Mouse (Mus musculus) ES-E14 (cell line): Measurements from ENCODE around the gene Pkib. TPM values are rescaled to one million over a fixed set of nuclear protein-coding genes. Genes with fewer than 3 reads are reported as not detected.

Source experiments
- DNase-seq: peaks from one replicate; pipeline ENCODE4 v3.0.0-alpha.2; 2013; ENCODE audit warnings: low read depth, low spot score
- H3K27ac ChIP-seq: 2 replicates; pipeline ENCODE4 v1.5.1; 2012; ENCODE audit warnings: low read depth, mild to moderate bottlenecking, low read length, moderate library complexity, mixed read lengths; ENCODE audit not compliant: poor library complexity, insufficient read depth, severe bottlenecking
- H3K36me3 ChIP-seq: 2 replicates; pipeline ENCODE4 v1.6.1; 2012; ENCODE audit warnings: mild to moderate bottlenecking, low read length, moderate library complexity, mixed read lengths; ENCODE audit not compliant: control insufficient read depth, poor library complexity, insufficient read depth, severe bottlenecking
- H3K4me1 ChIP-seq, 2 experiments: fragments of 150-350 bp in 1 of 2; sonication (generic) in 1 of 2; 2 replicates each; pipeline ENCODE4 v1.6.1; 2012; ENCODE audit warnings: low read length in 2 of 2, mild to moderate bottlenecking in 1 of 2, mixed read lengths in 1 of 2; ENCODE audit not compliant: control insufficient read depth in 2 of 2, insufficient read depth in 2 of 2, poor library complexity in 1 of 2
- H3K4me3 ChIP-seq, 2 experiments: fragments of 150-350 bp in 1 of 2; sonication (generic) in 1 of 2; 2 replicates each; pipeline ENCODE4 v1.5.1; 2012; ENCODE audit warnings: low read length in 2 of 2, low read depth in 1 of 2, mild to moderate bottlenecking in 1 of 2, mixed read lengths in 1 of 2; ENCODE audit not compliant: insufficient read depth in 1 of 2, poor library complexity in 1 of 2, severe bottlenecking in 1 of 2
- H3K9ac ChIP-seq: 2 replicates; pipeline ENCODE4 v1.6.1; 2012; ENCODE audit warnings: low read depth, mild to moderate bottlenecking, low read length, mixed read lengths; ENCODE audit not compliant: poor library complexity, insufficient read depth, severe bottlenecking
- H3K9me3 ChIP-seq: fragments of 150-350 bp; sonication (generic); 2 replicates; pipeline ENCODE4 v1.6.1; 2012; ENCODE audit warnings: low read depth, mild to moderate bottlenecking, low read length; ENCODE audit not compliant: control insufficient read depth, insufficient read depth
- CHD2 ChIP-seq: IDR thresholded peaks from 2 replicates; pipeline ENCODE4 v1.6.1; 2014; ENCODE audit warnings: mild to moderate bottlenecking, low read depth, low read length, inconsistent platforms
- HCFC1 ChIP-seq: IDR thresholded peaks from 2 replicates; pipeline ENCODE4 v1.6.1; 2012; ENCODE audit warnings: low read length, inconsistent platforms, borderline replicate concordance; ENCODE audit not compliant: insufficient read depth
- MAFK ChIP-seq: IDR thresholded peaks from 2 replicates; pipeline ENCODE4 v1.6.1; 2014; ENCODE audit warnings: mild to moderate bottlenecking, low read depth, low read length, inconsistent platforms; ENCODE audit not compliant: insufficient read depth
- ZC3H11A ChIP-seq: IDR thresholded peaks from 2 replicates; pipeline ENCODE4 v1.6.1; 2012; ENCODE audit warnings: low read depth, mild to moderate bottlenecking, inconsistent platforms, low read length, borderline replicate concordance
- ZNF384 ChIP-seq: IDR thresholded peaks from 2 replicates; pipeline ENCODE4 v1.6.1; 2012; ENCODE audit warnings: low read depth, low read length, inconsistent platforms
- in situ Hi-C, 2 experiments: fragments of 600-800 bp; cut with MboI; formaldehyde crosslinking; loops; one replicate each; pipeline ENCODE4 v1.15.1; 2025; ENCODE audit warnings: low sequenced_read_pairs in 2 of 2, inconsistent platforms in 1 of 2; ENCODE audit not compliant: unreplicated experiment in 2 of 2
- total RNA-seq: library from RNA; depleted of rRNA; stranded (reverse); fragments of 300-350 nt; gene quantifications from 2 replicates; pipeline ENCODE4 v1.2.3, GENCODE M21; 2012

Gene Pkib
- total RNA-seq, 1 experiment: 0.76 TPM

DNA sequence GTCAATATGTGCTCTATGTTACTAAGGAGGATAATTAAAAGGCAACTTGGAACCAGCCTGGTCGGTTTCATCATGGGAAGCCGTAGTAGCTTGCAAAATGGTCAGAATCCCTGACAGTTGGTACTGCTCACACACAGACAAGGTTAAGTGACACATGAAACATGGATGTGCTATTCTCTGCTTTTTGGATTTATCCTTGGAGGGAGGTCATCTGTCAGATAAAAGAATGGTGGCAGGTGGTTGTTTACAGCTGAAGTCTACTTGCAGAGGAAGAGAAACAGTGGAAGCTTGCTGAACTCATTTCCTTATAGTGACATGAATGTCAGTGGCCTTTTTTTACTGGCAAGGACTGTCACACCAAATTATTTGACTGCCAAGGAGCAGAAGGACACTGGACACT is 32.5 kb downstream of the Pkib start:
- in situ Hi-C loops: no loop called here
- Histone ChIP-seq H3K27ac (no peak overlapping the region), H3K9me3 (no peaks in the 10 kb centered on the region), H3K9ac (no peak overlapping the region), H3K4me1 (no peaks in the 10 kb centered on the region), H3K36me3 (no peaks in the 10 kb centered on the region), H3K4me3 (no peak overlapping the region)
- no peak for TF ChIP-seq ZC3H11A
- TF ChIP-seq ZNF384: no peak
- no peak for TF ChIP-seq MAFK
- TF ChIP-seq CHD2: no peak
- TF ChIP-seq HCFC1: no peak
- no peak for DNase-seq

DNA sequence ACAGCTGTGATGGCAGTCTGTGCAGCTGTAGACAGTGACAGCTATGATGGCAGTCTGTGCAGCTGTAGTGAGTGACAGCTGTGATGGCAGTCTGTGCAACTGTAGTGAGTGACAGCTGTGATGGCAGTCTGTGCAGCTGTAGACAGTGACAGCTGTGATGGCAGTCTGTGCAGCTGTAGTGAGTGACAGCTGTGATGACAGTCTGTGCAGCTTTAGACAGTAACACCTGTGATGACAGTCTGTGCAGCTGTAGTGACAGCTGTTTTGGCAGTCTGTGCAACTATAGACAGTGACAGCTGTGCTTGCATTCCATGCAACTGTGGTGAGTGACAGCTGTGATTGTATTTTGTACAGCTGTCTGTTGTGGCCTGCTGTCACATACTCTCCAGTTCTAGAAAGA is 44.0 kb downstream of the Pkib start:
- in situ Hi-C loops: no loop called here
- no peak overlapping the region for H3K27ac ChIP-seq
- no peaks in the 10 kb centered on the region for H3K4me1 ChIP-seq
- H3K9me3 ChIP-seq: no peaks in the 10 kb centered on the region
- TF ChIP-seq CHD2 (no peak), ZC3H11A (no peak), MAFK (no peak), ZNF384 (no peak), HCFC1 (no peak)
- no peak overlapping the region for H3K9ac ChIP-seq
- no peak for DNase-seq
- no peaks in the 10 kb centered on the region for H3K36me3 ChIP-seq
- no peak overlapping the region for H3K4me3 ChIP-seq

DNA sequence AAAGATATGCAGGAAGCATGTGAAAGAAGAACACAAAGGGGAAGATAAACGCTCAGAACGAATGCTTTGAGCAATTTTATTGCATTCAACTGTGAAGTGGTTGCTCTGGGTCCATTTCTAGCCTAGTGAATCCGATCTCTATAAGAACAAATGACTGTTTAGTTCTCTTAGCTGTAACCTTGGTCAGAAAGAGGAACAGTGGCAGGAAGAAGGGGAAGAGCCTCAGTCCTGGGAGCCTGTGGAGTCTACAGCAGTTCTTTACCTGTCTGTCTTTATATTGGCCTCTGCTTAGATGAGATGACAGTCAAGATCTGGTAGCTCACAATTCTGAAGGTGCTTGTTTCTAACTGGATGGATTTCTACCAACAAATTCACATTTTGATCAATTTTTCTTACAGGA is 56.2 kb downstream of the Pkib start:
- Histone ChIP-seq H3K27ac (no peak overlapping the region), H3K4me1 (no peaks in the 10 kb centered on the region), H3K36me3 (no peaks in the 10 kb centered on the region), H3K4me3 (no peak overlapping the region), H3K9ac (no peak overlapping the region), H3K9me3 (no peaks in the 10 kb centered on the region)
- in situ Hi-C loops: no loop called here
- DNase-seq: no peak
- TF ChIP-seq ZC3H11A: no peak
- no peak for TF ChIP-seq HCFC1
- no peak for TF ChIP-seq ZNF384
- no peak for TF ChIP-seq MAFK
- no peak for TF ChIP-seq CHD2

DNA sequence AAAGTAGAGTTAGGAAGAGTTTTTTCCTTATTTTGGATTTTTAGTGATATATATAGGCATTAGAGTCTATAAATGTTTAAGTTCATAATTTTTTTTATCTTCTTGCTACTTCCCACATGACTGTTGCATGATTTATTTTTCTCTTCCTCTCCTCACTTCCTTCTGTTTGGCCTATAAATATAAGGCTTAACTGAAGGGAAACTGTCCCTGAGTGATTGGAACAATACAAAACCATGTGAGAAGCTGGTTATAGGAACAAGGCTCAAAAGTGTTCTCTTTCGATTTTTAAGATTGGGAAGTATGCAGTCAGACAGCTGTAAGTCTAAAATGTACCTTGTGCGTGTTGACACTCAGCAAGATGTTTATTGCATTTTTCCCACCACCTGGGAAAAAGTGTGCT is 58.4 kb downstream of the Pkib start:
- TF ChIP-seq ZC3H11A (no peak), MAFK (no peak), HCFC1 (no peak), ZNF384 (no peak), CHD2 (no peak)
- H3K4me1 ChIP-seq: no peaks in the 10 kb centered on the region
- no peak for DNase-seq

DNA sequence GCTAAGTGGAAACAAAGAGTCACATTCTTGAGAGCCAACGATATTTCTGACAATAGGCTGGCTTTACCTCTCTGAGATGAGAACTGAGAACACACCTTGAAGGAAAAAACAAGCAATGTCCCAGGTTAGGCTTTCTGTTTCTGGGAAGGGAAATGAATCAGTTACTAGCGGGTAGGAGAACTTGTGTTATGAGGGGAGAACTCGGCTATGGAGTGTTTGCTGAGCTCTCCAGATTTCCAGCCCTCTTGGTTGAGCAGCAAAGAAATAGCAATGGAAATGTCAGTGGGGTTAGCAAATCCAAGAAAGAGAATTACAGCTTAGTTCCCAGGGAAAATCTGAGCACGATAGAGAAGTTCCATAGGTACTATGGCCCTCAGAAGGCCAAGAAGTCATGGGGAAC is 70.5 kb downstream of the Pkib start:
- H3K9me3 ChIP-seq: no peaks in the 10 kb centered on the region
- no peak overlapping the region for H3K9ac ChIP-seq
- H3K4me3 ChIP-seq: no peak overlapping the region
- H3K4me1 ChIP-seq: no peaks in the 10 kb centered on the region
- H3K36me3 ChIP-seq: no peaks in the 10 kb centered on the region
- in situ Hi-C loops: no loop called here
- TF ChIP-seq MAFK (no peak), ZNF384 (no peak), CHD2 (no peak), ZC3H11A (no peak), HCFC1 (no peak)
- DNase-seq: no peak
- no peak overlapping the region for H3K27ac ChIP-seq

More for the DNA sequence above, 58.4 kb downstream of the Pkib start:
- no peaks in the 10 kb centered on the region for H3K36me3 ChIP-seq
- in situ Hi-C loops: no loop called here
- H3K4me3 ChIP-seq: no peak overlapping the region
- no peak overlapping the region for H3K9ac ChIP-seq
- no peak overlapping the region for H3K27ac ChIP-seq
- no peaks in the 10 kb centered on the region for H3K9me3 ChIP-seq
